Mouse (Mus musculus): ENCODE results near the gene L2hgdh.

- TF ChIP-seq CTCF (conservative IDR thresholded peaks at IDR 0.05; ENCODE audit: low read length), result no peak
- no peak for TF ChIP-seq POU5F1 (IDR thresholded peaks at IDR 0.05; ENCODE audit: borderline replicate concordance, low read length)
Measured at GRCm38 (mm10) chr12:69682788-69683419, 41.8 kb downstream of the L2hgdh start.
